Comparison of ENCODE assay signal across 22 mouse cellular contexts in genomic region chr1:156913190-156913589, GRCm38 (mm10).
"Had no signal": no experiment of that assay in that cellular context is flagged by ENCODE, and none has a peak within 500 bp of the region (broad histone marks: within the 10 kb centered on the region; RNA-seq: fewer than 3 reads in every experiment).

No protein-coding gene starts in this region.

- H3K27me3 ChIP-seq: heart, embryonic 13.5 days; heart, embryonic 15.5 days; hindbrain, embryonic 13.5 days; hindbrain, embryonic 15.5 days; kidney, embryonic 15.5 days had no signal

- H3K9me3 ChIP-seq: heart, embryonic 13.5 days; heart, embryonic 15.5 days; hindbrain, embryonic 13.5 days; hindbrain, embryonic 15.5 days; kidney, embryonic 15.5 days had no signal

- DNase-seq: gastrocnemius, postnatal 14 days; gastrocnemius, postnatal 36 days; heart, adult 11 months; heart, adult 2 months; heart, postnatal 14 days; heart, postnatal 36 days; kidney, adult 11 months; kidney, adult 2 months; kidney, adult 9 months; kidney, postnatal 14 days; kidney, postnatal 36 days; layer of hippocampus, adult 9-11 months; layer of hippocampus, postnatal 36 days; liver had no signal

- H3K4me3 ChIP-seq: heart, adult 2 months; heart, embryonic 13.5 days; heart, embryonic 15.5 days; hindbrain, embryonic 13.5 days; hindbrain, embryonic 15.5 days; kidney, embryonic 15.5 days had no signal

- H3K4me2 ChIP-seq: heart, embryonic 11.5 days; heart, embryonic 13.5 days; heart, embryonic 15.5 days; hindbrain, embryonic 13.5 days; hindbrain, embryonic 15.5 days; kidney, embryonic 15.5 days had no signal

- H3K9ac ChIP-seq: heart, embryonic 13.5 days; heart, embryonic 15.5 days; hindbrain, embryonic 13.5 days; hindbrain, embryonic 15.5 days; kidney, embryonic 15.5 days had no signal

- H3K4me1 ChIP-seq: heart, embryonic 13.5 days; heart, embryonic 15.5 days; hindbrain, embryonic 15.5 days had no signal

- H3K36me3 ChIP-seq: heart, embryonic 13.5 days; heart, embryonic 15.5 days; hindbrain, embryonic 13.5 days; hindbrain, embryonic 15.5 days; kidney, embryonic 15.5 days had no signal

- H3K27ac ChIP-seq: heart, adult 2 months; heart, embryonic 13.5 days; heart, embryonic 15.5 days; hindbrain, embryonic 13.5 days; hindbrain, embryonic 15.5 days; hindbrain, postnatal 0 days; kidney, embryonic 15.5 days; kidney, postnatal 0 days had no signal
